Mouse (Mus musculus): Measurements from ENCODE around the gene Pilrb1.
"Not testable (repeated sequence)": the region's sequence is repeated elsewhere in the genome, so short reads cannot be mapped to it uniquely, and the experiment has no call there.

The Pilrb1 gene

DNA sequence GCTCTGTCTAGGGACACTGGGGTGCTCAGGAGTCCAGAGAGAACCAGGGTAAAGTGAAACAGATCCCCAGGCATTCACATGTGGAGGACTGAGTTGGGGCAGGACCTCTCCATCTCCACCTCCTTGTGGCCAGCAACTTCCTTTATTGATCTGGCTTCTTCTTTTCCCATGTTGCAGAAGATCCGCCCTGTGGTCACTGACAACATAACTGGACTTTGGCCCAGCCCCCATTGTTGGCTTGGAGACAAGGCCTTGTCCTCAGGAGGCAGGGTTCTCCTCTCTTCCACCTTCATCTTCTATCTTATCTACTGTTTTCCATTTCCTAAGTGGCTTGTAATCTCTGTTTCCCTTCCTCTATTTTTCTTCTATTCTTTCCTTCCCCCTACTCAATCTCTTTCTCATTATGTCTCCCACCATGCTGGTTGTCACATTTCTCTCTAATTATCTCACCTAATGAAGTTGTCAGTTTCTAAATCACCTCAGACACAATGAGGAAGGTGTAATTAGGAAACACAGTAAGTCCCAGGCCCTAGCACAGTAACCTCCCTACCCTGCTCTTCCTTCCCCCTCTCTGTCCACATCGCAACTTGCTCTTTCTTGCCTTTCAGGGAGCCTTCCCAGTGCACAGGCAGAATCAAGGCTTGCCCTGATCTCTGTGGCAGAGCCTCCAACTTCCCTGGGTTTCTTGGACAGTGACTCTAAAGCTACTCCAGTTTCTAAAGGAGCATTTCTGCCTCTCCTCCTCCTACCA, at the start of gene Pilrb1:
TSS of gene Pilrb1 (minus strand) at position 147 of the 751 bp plus-strand sequence.
- DNase-seq (ENCODE audit: low spot score), result not testable (repeated sequence)

DNA sequence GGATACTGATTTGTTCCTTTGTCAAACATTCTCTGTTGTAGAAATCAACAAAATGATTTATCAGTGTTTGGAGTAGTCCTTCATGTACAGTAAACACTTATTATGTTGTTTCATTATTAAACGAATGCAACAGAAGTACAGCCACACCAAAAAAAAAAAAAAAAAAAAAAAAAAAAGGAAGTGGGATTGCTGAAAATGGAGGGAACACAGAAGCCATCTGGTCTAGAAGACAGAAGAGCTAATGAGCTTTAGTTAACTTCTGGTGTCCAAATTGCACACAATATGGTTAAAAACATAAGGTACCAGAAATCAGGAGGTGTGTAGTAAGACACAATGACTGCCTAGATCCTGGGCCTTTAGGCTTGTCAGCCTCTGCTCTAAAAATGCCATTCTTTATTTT, 39.9 kb upstream of the Pilrb1 start:
- DNase-seq (ENCODE audit: low spot score), result no peak

DNA sequence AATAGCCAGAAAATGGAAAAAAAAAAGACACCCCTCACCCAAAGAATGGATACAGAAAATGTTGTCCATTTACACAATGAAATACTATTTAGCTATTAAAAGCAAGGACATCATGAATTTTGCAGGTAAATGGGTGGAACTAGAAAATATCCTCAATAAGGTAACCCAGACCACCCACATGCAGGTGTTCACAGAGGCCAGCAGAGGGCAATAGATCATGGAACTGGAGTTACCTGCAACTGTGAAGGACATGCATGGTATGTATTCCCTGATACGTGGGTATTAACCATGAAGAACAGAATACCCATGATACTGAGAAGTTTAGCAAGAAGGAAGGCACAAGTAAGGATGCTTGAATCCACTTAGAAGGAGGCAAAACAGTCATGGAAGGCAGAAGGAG, 35.0 kb upstream of the Pilrb1 start:
- no peak for DNase-seq (ENCODE audit: low spot score)

DNA sequence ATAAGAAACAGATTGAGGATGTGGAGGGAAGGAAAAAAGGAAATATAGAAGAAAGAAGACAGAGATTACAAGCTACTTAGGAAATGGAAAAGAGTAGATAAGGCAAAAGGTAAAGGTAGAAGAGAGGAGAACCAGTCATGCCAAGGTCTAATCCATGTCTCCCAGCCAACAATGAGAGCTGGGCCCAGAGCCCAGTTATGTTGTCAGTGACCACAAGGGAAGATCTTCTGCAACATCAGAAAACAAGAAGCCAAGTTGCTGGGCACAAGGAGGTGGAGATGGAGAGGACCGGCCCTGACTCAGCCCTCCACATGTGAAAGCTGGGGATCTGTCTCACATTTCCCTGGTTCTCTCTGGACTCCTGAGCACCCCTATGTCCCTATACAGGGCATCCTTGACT, 29.8 kb upstream of the Pilrb1 start:
- DNase-seq (ENCODE audit: low spot score), result no peak

DNA sequence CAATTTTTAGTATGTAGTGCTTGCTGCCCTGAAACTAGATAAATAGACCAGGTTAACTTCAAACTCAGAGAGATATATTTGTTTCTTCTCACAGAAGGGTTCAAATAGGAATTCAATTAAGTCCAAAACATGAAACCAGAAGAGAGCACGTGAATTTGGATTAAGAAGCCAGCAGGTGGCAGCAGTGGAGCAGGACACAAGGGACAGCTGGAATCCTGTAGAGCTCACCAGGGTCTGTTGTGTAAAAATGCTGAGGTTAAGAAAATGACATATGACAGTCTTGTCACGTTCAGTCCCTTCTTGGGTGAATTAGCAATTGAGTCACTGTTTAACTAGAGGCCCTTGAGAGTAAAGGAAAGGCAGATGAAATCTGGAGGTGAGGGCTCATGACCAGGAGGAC, 28.0 kb upstream of the Pilrb1 start:
- DNase-seq (ENCODE audit: low spot score), result peak; percentile 49

DNA sequence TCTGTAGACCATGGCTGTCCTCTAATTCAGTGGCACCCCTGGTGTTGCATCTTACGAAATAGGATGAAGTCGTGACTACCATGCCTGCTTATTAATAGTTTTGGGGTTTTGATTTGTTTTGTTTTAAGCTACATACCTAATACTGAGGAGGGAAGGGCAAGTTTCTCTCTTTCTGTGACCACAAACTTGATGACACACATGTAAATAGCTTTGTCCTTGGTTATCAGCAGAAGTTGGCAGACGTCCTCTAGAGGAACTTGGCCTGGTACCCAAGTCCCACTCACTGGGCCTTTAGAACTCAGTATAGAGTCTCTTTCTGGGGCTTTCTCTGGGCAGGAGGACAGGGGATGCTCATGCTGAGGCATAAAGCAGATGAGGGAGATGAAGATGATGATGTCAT, 25.4 kb upstream of the Pilrb1 start:
- DNase-seq (ENCODE audit: low spot score), result no peak

DNA sequence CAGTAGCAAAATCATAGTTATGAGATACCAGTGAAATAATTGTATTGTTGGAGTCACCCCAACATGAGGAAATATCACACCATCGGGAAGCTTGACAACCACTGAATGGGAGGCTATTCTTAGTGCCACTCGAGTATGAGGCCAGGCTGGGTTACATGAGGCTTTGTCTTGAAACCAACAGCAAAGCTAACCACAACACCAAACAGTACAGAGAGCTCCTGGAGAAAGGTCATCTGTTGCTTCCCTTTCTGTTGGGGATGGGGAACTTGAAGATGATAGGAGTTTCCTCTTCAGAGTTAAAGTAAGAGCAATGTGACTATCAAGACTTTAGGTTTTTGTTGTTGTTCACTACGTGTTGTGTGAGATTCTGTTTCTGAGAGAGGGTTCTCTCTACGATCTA, 25.0 kb upstream of the Pilrb1 start:
- DNase-seq (ENCODE audit: low spot score), result no peak

DNA sequence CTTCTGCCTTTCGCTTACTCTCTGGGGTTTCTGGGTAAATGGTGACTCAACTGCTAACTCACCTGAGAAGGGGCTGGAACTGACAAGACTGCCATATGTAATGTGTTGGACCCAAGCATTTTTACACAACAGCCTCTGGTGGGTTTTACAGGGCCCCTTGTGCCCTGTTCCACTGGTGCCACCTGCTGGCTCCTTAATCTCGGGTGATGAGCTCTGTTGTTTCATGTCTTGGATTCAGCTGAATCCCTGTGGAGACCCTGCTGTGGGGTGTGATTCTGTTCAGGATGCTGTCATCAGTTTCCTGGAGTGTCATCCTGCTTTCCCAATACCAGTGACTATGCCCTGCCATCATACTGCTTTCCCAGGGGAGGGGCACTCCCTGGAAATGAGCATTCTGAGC, 20.0 kb upstream of the Pilrb1 start:
- no peak for DNase-seq (ENCODE audit: low spot score)

DNA sequence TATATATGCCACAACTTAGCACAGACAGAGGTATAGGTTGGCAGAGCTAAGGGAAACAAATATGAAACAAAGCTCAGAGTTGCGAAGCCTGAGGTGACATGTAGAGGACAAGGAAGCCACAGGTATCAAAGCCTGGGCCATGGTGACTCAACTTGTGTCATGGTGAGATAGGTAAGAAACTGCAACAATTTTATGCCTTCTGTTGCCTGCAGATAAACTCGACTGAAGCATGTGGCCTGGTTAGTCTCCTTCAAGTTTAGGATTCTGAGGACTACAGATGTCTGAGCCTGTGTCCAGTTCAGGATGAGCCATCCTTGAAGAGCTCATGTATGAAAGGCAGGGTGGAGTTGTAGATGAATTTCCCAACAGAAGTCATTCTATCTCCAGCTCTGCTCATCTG, 17.1 kb upstream of the Pilrb1 start:
- no peak for DNase-seq (ENCODE audit: low spot score)

DNA sequence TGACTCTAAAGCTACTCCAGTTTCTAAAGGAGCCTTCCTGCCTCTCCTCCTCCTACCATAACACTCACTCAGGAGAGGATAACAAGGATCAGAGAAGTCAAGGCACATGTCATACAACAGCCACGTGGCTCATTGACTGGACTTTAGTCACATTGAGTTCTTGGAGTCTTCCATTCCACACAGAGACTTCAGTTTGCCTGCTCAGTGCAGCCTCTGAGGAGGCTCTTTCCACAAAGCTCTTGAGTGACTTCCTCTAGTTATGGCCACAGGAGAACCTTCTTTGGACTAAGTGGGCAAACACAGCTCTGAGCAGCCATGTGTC, 14.4 kb upstream of the Pilrb1 start:
- DNase-seq (ENCODE audit: low spot score), result not testable (repeated sequence)

DNA sequence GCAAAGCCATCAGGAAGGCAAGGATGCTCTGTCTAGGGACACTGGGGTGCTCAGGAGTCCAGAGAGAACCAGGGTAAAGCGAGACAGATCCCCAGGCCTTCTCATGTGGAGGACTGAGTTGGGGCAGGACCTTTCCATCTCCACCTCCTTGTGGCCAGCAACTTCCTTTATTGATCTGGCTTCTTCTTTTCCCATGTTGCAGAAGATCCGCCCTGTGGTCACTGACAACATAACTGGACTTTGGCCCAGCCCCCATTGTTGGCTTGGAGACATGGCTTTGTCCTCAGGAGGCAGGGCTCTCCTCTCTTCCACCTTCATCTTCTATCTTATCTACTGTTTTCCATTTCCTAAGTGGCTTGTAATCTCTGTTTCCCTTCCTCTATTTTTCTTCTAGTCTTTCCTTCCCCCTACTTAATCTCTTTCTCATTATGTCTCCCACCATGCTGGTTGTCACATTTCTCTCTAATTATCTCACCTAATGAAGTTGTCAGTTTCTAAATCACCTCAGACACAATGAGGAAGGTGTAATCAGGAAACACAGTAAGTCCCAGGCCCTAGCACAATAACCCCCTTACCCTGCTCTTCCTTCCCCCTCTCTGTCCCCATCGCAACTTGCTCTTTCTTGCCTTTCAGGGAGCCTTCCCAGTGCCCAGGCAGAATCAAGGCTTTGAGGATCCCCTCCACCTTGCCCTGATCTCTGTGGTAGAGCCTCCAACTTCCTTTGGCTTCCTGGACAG, 13.9 kb upstream of the Pilrb1 start, which contains the start of gene Pilrb2:
TSS of gene Pilrb2 (minus strand) at position 172 of the 737 bp plus-strand sequence.
- not testable (repeated sequence) for DNase-seq (ENCODE audit: low spot score)

DNA sequence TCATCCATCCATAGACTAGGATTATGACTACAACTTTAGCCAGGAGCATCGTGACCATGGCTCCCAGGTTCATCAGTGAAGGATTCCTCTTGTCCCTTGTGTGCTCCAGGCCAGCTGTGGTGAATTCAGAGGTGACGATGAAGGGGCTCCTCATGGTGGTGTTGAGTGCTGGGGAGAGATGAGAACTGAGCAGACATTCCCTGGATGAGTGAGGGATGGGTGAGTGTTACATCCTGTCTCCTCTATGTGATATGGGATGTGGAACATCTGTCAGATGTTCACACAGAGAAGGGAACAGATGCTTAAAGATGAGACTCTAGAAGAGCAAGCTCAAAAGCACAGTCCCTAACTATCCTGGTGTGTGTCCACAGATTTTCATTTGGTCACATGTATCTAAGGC, 10.7 kb upstream of the Pilrb1 start:
- not testable (repeated sequence) for DNase-seq (ENCODE audit: low spot score)

DNA sequence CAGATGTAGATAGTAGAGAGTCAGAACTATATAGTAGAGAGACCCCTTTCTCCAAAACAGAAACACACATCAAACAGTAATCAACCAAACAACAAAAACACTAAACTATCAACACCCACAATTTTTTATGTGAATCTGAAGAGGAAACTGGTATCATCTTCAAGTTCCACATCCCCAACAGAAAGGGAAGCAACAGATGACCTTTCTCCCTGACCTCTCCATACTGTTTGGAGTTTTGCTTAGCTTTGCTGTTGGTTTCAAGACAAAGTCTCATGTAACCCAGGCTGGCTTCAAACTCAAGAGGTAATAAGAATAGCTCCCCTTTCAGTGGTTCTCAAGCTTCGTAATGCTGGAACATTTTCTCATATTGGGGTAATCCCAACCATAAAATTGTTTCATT, 6.1 kb upstream of the Pilrb1 start:
- DNase-seq (ENCODE audit: low spot score), result not testable (repeated sequence)

DNA sequence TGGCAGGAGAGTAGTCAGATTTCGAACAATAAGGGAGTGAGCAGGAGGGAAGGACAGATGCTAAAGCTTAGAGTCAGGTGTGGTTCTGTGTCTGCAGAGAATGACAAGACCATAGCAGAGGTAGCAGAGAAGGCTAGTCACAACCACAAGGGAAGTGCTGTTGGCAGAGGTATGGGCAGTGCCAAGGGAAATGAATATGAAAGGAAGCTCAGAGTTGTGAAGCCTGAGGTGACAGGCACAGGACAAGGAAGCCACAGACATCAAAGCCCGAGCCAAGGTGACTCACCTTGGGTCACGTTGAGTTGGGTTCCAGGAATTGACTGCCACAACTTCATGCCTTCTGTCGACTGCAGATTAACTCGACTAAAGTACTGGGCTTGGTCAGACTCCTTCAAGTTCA, 1.0 kb downstream of the Pilrb1 start:
- not testable (repeated sequence) for DNase-seq (ENCODE audit: low spot score)

DNA sequence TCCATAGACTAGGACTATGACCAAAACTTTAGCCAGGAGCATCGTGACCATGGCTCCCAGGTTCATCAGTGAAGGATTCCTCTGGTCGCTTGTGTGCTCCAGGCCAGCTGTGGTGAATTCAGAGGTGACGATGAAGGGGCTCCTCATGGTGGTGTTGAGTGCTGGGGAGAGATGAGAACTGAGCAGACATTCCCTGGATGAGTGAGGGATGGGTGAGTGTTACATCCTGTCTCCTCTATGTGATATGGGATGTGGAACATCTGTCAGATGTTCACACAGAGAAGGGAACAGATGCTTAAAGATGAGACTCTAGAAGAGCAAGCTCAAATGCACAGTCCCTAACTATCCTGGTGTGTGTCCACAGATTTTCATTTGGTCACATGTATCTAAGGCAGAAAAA, 3.0 kb downstream of the Pilrb1 start:
- not testable (repeated sequence) for DNase-seq (ENCODE audit: low spot score)

DNA sequence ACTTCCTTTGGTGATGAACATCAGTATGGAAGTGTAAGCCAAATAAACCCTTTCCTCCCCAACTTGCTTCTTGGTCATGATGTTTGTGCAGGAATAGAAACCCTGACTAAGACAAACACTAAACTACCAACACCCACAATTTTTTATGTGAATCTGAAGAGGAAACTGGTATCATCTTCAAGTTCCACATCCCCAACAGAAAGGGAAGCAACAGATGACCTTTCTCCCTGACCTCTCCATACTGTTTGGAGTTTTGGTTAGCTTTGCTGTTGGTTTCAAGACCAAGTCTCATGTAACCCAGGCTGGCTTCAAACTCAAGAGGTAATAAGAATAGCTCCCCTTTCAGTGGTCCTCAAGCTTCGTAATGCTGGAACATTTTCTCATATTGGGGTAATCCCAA, 7.6 kb downstream of the Pilrb1 start:
- not testable (repeated sequence) for DNase-seq (ENCODE audit: low spot score)

DNA sequence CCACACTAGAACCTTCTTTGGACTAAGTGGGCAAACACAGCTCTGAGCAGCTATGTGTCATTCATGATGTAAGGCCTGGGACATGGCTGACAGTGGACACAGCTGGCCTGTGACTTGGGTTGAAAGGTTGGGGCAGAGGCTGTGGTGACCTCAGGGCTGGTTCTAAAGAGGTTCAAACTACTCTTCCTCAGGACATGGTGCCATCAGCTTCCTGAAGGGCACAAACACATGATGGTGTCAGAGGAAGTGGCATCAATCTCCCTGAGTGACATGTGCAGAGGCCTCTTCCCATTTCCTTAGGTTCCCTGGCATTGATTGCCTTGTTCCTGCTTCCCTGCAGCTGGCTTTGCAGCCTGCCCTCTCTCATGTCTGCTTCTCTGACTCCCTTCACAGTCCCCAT, 20.8 kb downstream of the Pilrb1 start:
- not testable (repeated sequence) for DNase-seq (ENCODE audit: low spot score)

DNA sequence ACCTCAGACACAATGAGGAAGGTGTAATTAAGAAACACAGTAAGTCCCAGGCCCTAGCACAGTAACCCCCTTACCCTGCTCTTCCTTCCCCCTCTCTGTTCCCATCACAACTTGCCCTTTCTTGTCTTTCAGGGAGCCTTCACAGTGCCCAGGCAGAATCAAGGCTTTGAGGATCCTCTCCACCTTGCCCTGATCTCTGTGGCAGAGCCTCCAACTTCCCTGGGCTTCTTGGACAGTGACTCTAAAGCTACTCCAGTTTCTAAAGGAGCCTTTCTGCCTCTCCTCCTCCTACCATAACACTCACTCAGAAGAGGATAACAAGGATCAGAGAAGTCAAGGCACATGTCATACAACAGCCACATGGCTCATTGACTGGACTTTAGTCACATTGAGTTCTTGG, 21.3 kb downstream of the Pilrb1 start:
- DNase-seq (ENCODE audit: low spot score), result no peak

DNA sequence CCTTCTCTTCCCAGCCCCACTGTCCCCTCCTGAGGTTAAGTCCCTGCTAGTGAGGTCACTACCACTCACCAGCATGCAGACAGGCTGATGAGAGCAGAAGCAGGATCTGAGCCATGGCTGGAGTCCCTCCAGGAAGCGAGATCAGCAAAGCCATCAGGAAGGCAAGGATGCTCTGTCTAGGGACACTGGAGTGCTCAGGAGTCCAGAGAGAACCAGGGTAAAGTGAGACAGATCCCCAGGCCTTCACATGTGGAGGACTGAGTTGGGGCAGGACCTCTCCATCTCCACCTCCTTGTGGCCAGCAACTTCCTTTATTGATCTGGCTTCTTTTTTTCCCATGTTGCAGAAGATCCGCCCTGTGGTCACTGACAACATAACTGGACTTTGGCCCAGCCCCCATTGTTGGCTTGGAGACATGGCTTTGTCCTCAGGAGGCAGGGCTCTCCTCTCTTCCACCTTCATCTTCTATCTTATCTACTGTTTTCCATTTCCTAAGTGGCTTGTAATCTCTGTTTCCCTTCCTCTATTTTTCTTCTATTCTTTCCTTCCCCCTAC, 21.9 kb downstream of the Pilrb1 start, which contains the start of gene Pilra:
TSS of gene Pilra (minus strand) at position 316 of the 555 bp plus-strand sequence.
- DNase-seq (ENCODE audit: low spot score), result not testable (repeated sequence)

DNA sequence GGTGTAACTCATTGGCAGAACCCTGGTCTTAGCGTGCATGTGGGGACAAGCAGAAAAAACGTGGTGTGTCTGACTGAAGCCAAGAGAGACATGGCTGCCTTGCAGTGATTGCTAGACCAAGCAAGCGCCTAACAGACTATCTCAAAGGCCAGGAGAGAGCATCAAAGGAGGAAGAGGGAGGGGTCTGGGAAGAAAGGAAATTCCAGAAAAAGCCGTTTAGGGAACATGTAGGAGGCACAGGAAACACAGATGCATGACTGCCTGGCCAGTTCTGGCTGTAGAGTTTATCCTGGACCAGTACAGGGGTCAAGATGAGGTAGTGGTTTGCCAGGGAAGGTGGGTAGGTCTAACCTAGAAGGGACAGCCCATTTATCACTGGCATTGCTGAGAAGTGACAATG, 24.4 kb downstream of the Pilrb1 start:
- no peak for DNase-seq (ENCODE audit: low spot score)

DNA sequence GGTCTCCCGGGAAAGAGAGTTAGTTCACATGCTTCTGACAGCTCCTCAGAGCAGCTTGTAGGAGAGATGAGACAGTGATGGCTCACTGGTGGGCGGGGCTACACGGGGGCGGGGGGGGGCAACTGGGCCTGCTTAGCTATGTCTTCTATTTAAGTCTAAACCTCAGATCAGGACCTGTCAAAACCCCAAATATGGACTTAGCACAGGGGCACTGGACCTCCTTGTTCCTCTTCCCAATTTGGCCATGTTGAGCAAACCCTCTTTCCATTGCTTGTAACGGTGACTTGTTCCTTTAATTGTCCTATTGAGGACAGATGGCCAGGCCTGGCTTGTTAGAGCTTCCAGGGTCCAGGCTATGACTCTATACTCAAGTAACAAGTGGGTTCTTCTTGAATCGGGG, 26.4 kb downstream of the Pilrb1 start:
- no peak for DNase-seq (ENCODE audit: low spot score)

DNA sequence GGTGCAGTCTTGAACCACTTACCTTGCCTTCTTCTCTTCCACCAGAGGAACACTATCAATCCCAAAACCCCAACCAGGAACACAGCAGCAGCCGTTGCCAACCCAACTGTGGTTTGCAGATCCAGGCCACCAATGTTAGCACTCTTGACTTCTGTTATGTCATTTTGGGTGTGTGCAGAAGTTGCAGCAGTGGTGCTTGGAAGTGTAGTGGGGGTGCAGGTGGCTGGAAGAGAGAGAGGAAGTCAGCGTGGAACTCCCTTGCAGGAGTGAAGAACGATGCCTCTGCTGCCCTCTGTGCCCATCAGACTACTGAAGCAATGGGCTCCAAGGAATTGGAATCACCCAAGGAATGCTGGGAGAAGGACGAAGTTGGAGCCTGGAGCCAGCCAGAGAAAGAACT, 26.8 kb downstream of the Pilrb1 start:
- DNase-seq (ENCODE audit: low spot score), result no peak

DNA sequence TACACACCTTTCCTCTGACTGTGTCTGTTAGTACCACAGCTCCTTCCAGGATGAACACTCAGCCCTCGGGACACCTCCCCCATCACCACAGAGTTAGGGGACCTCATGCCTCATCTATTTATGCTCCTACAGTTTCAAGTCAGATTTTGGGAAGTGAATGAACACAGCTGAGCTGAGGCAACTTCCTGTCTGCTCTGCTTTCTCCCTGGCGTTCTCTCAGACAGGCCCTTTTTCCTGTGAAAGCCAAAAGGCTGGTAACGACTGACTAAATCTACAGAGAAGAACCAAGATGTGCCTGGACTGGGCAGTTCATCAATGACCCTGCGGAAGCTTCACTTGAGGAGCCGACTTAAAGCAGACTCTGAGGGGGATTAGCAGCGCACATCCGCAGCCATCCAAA, 27.7 kb downstream of the Pilrb1 start:
- DNase-seq (ENCODE audit: low spot score), result no peak
